Mouse (Mus musculus) ES-Bruce4 (cell line): ENCODE measurements around the gene Arl15.

ENCODE experiments used
- CTCF ChIP-seq: IDR thresholded peaks from one replicate; pipeline ENCODE4 v1.8.1; 2011; ENCODE audit warnings: low read depth, low read length
- EP300 ChIP-seq: IDR thresholded peaks from 2 replicates; pipeline ENCODE4 v1.6.1; 2011; ENCODE audit warnings: low read depth, low read length; ENCODE audit not compliant: insufficient read depth
- POLR2A ChIP-seq: IDR thresholded peaks from one replicate; pipeline ENCODE4 v1.8.1; 2011; ENCODE audit warnings: low read length; ENCODE audit not compliant: insufficient read depth

DNA sequence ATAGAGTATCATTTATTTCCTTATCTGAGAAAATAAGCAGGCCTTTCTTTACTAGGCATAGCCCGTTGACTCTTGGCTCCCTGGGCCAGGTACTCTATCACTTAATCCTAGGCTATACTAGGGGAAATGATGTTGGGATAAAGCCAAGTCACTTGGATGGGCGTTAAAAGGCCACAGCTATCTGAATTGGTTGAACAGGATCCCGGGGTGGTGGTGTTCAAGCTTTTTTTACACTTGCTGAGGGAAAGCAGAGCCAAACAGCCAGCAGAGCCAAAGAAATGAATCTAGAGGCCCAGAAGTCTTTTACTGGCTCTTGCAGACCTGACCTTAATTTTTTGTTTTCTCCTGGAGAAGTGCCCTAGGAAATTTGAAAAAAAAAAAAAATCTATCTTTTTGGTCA is 145.4 kb downstream of the Arl15 start:
- no peak for TF ChIP-seq CTCF
- no peak for TF ChIP-seq EP300
- no peak for TF ChIP-seq POLR2A
